Mouse (Mus musculus): ENCODE measurements around the gene Adamts18.

DNA sequence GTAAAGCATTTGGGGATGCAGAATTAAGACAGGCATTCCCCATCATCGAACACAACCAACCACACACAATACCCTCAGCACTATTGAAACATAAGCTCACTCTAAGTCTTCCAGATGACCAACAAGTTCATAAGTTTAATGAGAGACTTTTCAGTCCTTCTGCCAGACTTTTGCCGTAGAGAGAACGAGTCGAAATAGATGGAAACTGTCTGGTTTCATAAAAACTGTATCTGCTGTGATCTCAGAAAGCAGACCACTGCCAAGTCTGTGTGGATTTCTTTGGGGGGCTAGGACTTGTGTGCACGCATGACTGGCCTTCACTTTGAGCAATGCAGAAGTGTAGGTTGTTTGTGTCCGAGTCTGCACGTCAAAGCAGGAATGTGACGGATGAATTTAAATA is 123.2 kb downstream of the Adamts18 start:
- no peak for TF ChIP-seq GATA1 (IDR thresholded peaks at IDR 0.05; ENCODE audit: borderline replicate concordance, low read length)
- no peak for TF ChIP-seq FLI1 (IDR thresholded peaks at IDR 0.05; ENCODE audit: low read length)
